8 mouse cellular contexts compared by ENCODE assay signal in genomic region chr3:89395806-89396653, GRCm38 (mm10). TPM values are rescaled to one million over a fixed set of nuclear protein-coding genes. Genes with fewer than 3 reads are reported as not detected.
DNase-seq lines count a peak whose midpoint lies in the region; ATAC-seq lines count a peak whose summit lies in the region.

No protein-coding gene starts in this region.

- ATAC-seq in forebrain, embryonic 11.5 days (replicated peaks; ENCODE audit: low FRiP score) = no peak
- peak; percentile 31; the same call in 1 of the 2 replicates for ATAC-seq in limb, embryonic 13.5 days (ENCODE audit: low FRiP score, low read depth)
- ATAC-seq in midbrain, embryonic 14.5 days (ENCODE audit: low FRiP score, low TSS enrichment) = no peak

- H3K36me3 ChIP-seq in forebrain, embryonic 11.5 days (ENCODE audit: control insufficient read depth, insufficient read depth, low read length) = no peaks in the 10 kb centered on the region
- H3K36me3 ChIP-seq in limb, embryonic 13.5 days = no peaks in the 10 kb centered on the region
- peaks cover 1% of the 10 kb centered on the region; the same call in 1 of the 2 replicates for H3K36me3 ChIP-seq in midbrain, embryonic 14.5 days (ENCODE audit: control insufficient read depth, insufficient read depth, low read length)

- H3K9me3 ChIP-seq in forebrain, embryonic 11.5 days (ENCODE audit: control insufficient read depth, low read length) = no peaks in the 10 kb centered on the region
- no peaks in the 10 kb centered on the region for H3K9me3 ChIP-seq in limb, embryonic 13.5 days
- H3K9me3 ChIP-seq in midbrain, embryonic 14.5 days (ENCODE audit: control insufficient read depth, low read length) = no peaks in the 10 kb centered on the region

- peak overlapping the region; percentile 48 for H3K4me3 ChIP-seq in forebrain, embryonic 11.5 days (ENCODE audit: low read depth, low read length)
- peak overlapping the region; percentile 59 for H3K4me3 ChIP-seq in limb, embryonic 13.5 days
- peak overlapping the region; percentile 37 for H3K4me3 ChIP-seq in midbrain, embryonic 14.5 days (replicated peaks; ENCODE audit: low read depth, low read length)

- no peak overlapping the region for H3K27ac ChIP-seq in forebrain, embryonic 11.5 days (ENCODE audit: low read depth, low read length)
- H3K27ac ChIP-seq in limb, embryonic 13.5 days = peak overlapping the region; percentile 80
- no peak overlapping the region for H3K27ac ChIP-seq in midbrain, embryonic 14.5 days (replicated peaks; ENCODE audit: low read depth, low read length)

- DNase-seq in adrenal gland, adult 18-20 months (ENCODE audit: low spot score in 2 of 2) = peak; percentile 66 to 67
- no peak for DNase-seq in adrenal gland, adult 8-10 months
- peak; percentile 83 for DNase-seq in brain, adult 2 months (ENCODE audit: low read depth, low spot score)
- peak; percentile 84 for DNase-seq in forebrain, embryonic 11.5 days (ENCODE audit: low spot score)
- peak; percentile 80 for DNase-seq in heart, postnatal 4 days
- peak; percentile 86 for DNase-seq in midbrain, embryonic 14.5 days
- DNase-seq in testis, postnatal 14 days (ENCODE audit: low spot score) = peak; percentile 78

- peak overlapping the region; percentile 99 for H3K4me2 ChIP-seq in forebrain, embryonic 11.5 days (ENCODE audit: low read depth, low read length, severe bottlenecking)
- H3K4me2 ChIP-seq in limb, embryonic 13.5 days (replicated peaks) = peak overlapping the region; percentile 98
- peak overlapping the region; percentile 100 for H3K4me2 ChIP-seq in midbrain, embryonic 14.5 days (ENCODE audit: low read length)

- H3K27me3 ChIP-seq in forebrain, embryonic 11.5 days (ENCODE audit: control insufficient read depth, insufficient read depth, low read length) = peaks cover under 1% of the 10 kb centered on the region
- H3K27me3 ChIP-seq in limb, embryonic 13.5 days = peaks cover 19% of the 10 kb centered on the region
- peaks cover 15% of the 10 kb centered on the region; the same call in 1 of the 2 replicates for H3K27me3 ChIP-seq in midbrain, embryonic 14.5 days (ENCODE audit: control insufficient read depth, insufficient read depth, low read length)

- H3K4me1 ChIP-seq in forebrain, embryonic 11.5 days (replicated peaks; ENCODE audit: control insufficient read depth, insufficient read depth, low read length) = peaks cover 32% of the 10 kb centered on the region
- peaks cover 51% of the 10 kb centered on the region for H3K4me1 ChIP-seq in limb, embryonic 13.5 days
- H3K4me1 ChIP-seq in midbrain, embryonic 14.5 days (ENCODE audit: control insufficient read depth, insufficient read depth, low read length) = peaks cover 41% of the 10 kb centered on the region

- peak overlapping the region; percentile 65 for H3K9ac ChIP-seq in forebrain, embryonic 11.5 days (ENCODE audit: low read length)
- H3K9ac ChIP-seq in limb, embryonic 13.5 days = peak overlapping the region; percentile 68
- H3K9ac ChIP-seq in midbrain, embryonic 14.5 days (replicated peaks; ENCODE audit: low read length) = no peak overlapping the region; the same call in 1 of the 2 replicates

- WGBS in forebrain, embryonic 11.5 days = under 1% methylated on average over 44 of the region's 44 CpGs
- WGBS in limb, embryonic 13.5 days = under 1% methylated on average over 39 of the region's 44 CpGs
- under 1% methylated on average over 44 of the region's 44 CpGs for WGBS in midbrain, embryonic 14.5 days

RNA-seq across cellular contexts. Expression of gene Zbtb7b, which starts 1.5 kb away (rescaled TPM):
- total RNA-seq in adrenal gland, adult 18-20 months (2021) = 100 to 1,000 TPM in 1 of 2 experiments, 10 to 100 TPM in 1; 89.7 to 101 TPM
- 10 to 100 TPM; 59.9 to 98.9 (median 77.9) TPM for total RNA-seq in adrenal gland, adult 8-10 months (2022)
- polyA plus RNA-seq in forebrain, embryonic 11.5 days (2014; fragmentation: Nextera tagmentation; extraction: Ambion mirVana) = 1.3 and 1.4 TPM in 2 replicates
- total RNA-seq in heart, postnatal 4 days (2021) = 10 to 100 TPM; 13.8 to 15.1 TPM
- 1.1 and 2.0 TPM in 2 replicates for polyA plus RNA-seq in limb, embryonic 13.5 days (2015; fragmentation: Nextera tagmentation; extraction: Ambion mirVana)
- 0.42 and 0.47 TPM in 2 replicates for polyA plus RNA-seq in midbrain, embryonic 14.5 days (2014; fragmentation: Nextera tagmentation; extraction: Ambion mirVana)

RNA-seq across cellular contexts. Expression of gene Lenep, which starts 6.6 kb away (rescaled TPM):
- under 1 TPM in 1 of 2 experiments, not detected in 1; 0.30 TPM for total RNA-seq in adrenal gland, adult 18-20 months (2021)
- 1 to 10 TPM in 2 of 4 experiments, under 1 TPM in 1, not detected in 1; 0.22 to 3.1 (median 1.3) TPM for total RNA-seq in adrenal gland, adult 8-10 months (2022)
- 0.91 and 1.9 TPM in 2 replicates for polyA plus RNA-seq in forebrain, embryonic 11.5 days (2014; fragmentation: Nextera tagmentation; extraction: Ambion mirVana)
- under 1 TPM in 1 of 2 experiments, not detected in 1; 0.68 TPM for total RNA-seq in heart, postnatal 4 days (2021)
- polyA plus RNA-seq in limb, embryonic 13.5 days (2015; fragmentation: Nextera tagmentation; extraction: Ambion mirVana) = not detected in 2 replicates
- polyA plus RNA-seq in midbrain, embryonic 14.5 days (2014; fragmentation: Nextera tagmentation; extraction: Ambion mirVana) = 0.53 TPM in 1 of 2 replicates, not detected in the other

RNA-seq across cellular contexts. Expression of gene Flad1, which starts 15.6 kb away (rescaled TPM):
- 10 to 100 TPM; 28.6 to 37.6 TPM for total RNA-seq in adrenal gland, adult 18-20 months (2021)
- 10 to 100 TPM; 25.7 to 39.9 (median 33.0) TPM for total RNA-seq in adrenal gland, adult 8-10 months (2022)
- 28.5 and 31.9 TPM in 2 replicates for polyA plus RNA-seq in forebrain, embryonic 11.5 days (2014; fragmentation: Nextera tagmentation; extraction: Ambion mirVana)
- total RNA-seq in heart, postnatal 4 days (2021) = 10 to 100 TPM; 30.7 to 33.0 TPM
- polyA plus RNA-seq in limb, embryonic 13.5 days (2015; fragmentation: Nextera tagmentation; extraction: Ambion mirVana) = 27.1 and 28.2 TPM in 2 replicates
- 34.8 and 34.9 TPM in 2 replicates for polyA plus RNA-seq in midbrain, embryonic 14.5 days (2014; fragmentation: Nextera tagmentation; extraction: Ambion mirVana)

RNA-seq across cellular contexts. Expression of gene Cks1b, which starts 22.2 kb away (rescaled TPM):
- 10 to 100 TPM; 14.3 to 19.6 TPM for total RNA-seq in adrenal gland, adult 18-20 months (2021)
- 10 to 100 TPM; 20.3 to 33.2 (median 27.4) TPM for total RNA-seq in adrenal gland, adult 8-10 months (2022)
- 491 and 495 TPM in 2 replicates for polyA plus RNA-seq in forebrain, embryonic 11.5 days (2014; fragmentation: Nextera tagmentation; extraction: Ambion mirVana)
- 10 to 100 TPM; 62.8 to 64.3 TPM for total RNA-seq in heart, postnatal 4 days (2021)
- polyA plus RNA-seq in limb, embryonic 13.5 days (2015; fragmentation: Nextera tagmentation; extraction: Ambion mirVana) = 508 and 542 TPM in 2 replicates
- polyA plus RNA-seq in midbrain, embryonic 14.5 days (2014; fragmentation: Nextera tagmentation; extraction: Ambion mirVana) = 103 and 115 TPM in 2 replicates

RNA-seq across cellular contexts. Expression of gene Shc1, which starts 22.2 kb away (rescaled TPM):
- 10 to 100 TPM; 75.5 to 87.1 TPM for total RNA-seq in adrenal gland, adult 18-20 months (2021)
- total RNA-seq in adrenal gland, adult 8-10 months (2022) = 100 to 1,000 TPM; 108 to 136 (median 122) TPM
- polyA plus RNA-seq in forebrain, embryonic 11.5 days (2014; fragmentation: Nextera tagmentation; extraction: Ambion mirVana) = 30.9 and 31.6 TPM in 2 replicates
- total RNA-seq in heart, postnatal 4 days (2021) = 10 to 100 TPM; 68.8 to 69.2 TPM
- 102 and 108 TPM in 2 replicates for polyA plus RNA-seq in limb, embryonic 13.5 days (2015; fragmentation: Nextera tagmentation; extraction: Ambion mirVana)
- 5.9 and 10.2 TPM in 2 replicates for polyA plus RNA-seq in midbrain, embryonic 14.5 days (2014; fragmentation: Nextera tagmentation; extraction: Ambion mirVana)
